Mouse (Mus musculus) stomach, postnatal 0 days (tissue): ENCODE results near the gene Rpl18a. TPM values are rescaled to one million over a fixed set of nuclear protein-coding genes. Genes with fewer than 3 reads are reported as not detected.

Source experiments
- ATAC-seq: fragments of 200-750 bp; cut with Nextera tagmentation; 2 replicates; pipeline ENCODE4 v1.8.0; 2017; ENCODE audit not compliant: low FRiP score, low TSS enrichment
- DNase-seq: peaks from one replicate; pipeline ENCODE4 v3.0.0-alpha.2; 2016; ENCODE audit warnings: low spot score
- H3K27ac ChIP-seq: fragments of 300-500 bp; sonication (generic); replicated peaks from 2 replicates; pipeline ENCODE4 v1.5.1; 2014; ENCODE audit warnings: mild to moderate bottlenecking, control low read depth
- H3K27me3 ChIP-seq: fragments of 300-500 bp; sonication (generic); 2 replicates; pipeline ENCODE4 v1.6.1; 2014; ENCODE audit warnings: low read length; ENCODE audit not compliant: control insufficient read depth, insufficient read depth
- H3K36me3 ChIP-seq: fragments of 300-500 bp; sonication (generic); 2 replicates; pipeline ENCODE4 v1.6.1; 2014; ENCODE audit warnings: low read length, mixed read lengths; ENCODE audit not compliant: control insufficient read depth, insufficient read depth
- H3K4me1 ChIP-seq: fragments of 300-500 bp; sonication (generic); replicated peaks from 2 replicates; pipeline ENCODE4 v1.6.1; 2014; ENCODE audit warnings: antibody characterized with exemption; ENCODE audit not compliant: control insufficient read depth, insufficient read depth
- H3K4me2 ChIP-seq: fragments of 300-500 bp; sonication (generic); replicated peaks from 2 replicates; pipeline ENCODE4 v1.6.1; 2014; ENCODE audit warnings: low read depth, mild to moderate bottlenecking, control low read depth, moderate library complexity
- H3K4me3 ChIP-seq: fragments of 300-500 bp; sonication (generic); 2 replicates; pipeline ENCODE4 v1.5.1; 2014; ENCODE audit warnings: low read depth, low read length, control low read depth
- H3K9ac ChIP-seq: fragments of 300-500 bp; sonication (generic); 2 replicates; pipeline ENCODE4 v1.6.1; 2014; ENCODE audit warnings: mild to moderate bottlenecking, low read length, control low read depth, mixed read lengths
- H3K9me3 ChIP-seq: fragments of 300-500 bp; sonication (generic); 2 replicates; pipeline ENCODE4 v1.6.1; 2016; ENCODE audit warnings: low read length; ENCODE audit not compliant: control insufficient read depth
- CTCF ChIP-seq: IDR thresholded peaks from 2 replicates; pipeline ENCODE4 v1.5.1; 2016; ENCODE audit warnings: antibody characterized with exemption, low read depth, mild to moderate bottlenecking, moderate library complexity
- EP300 ChIP-seq: optimal IDR thresholded peaks from 2 replicates; pipeline ENCODE3; 2016; ENCODE audit warnings: antibody characterized with exemption
- WGBS: fragments of 180-500 bp; shearing (Covaris S2); extraction: QIAGEN DNeasy Blood & Tissue Kit; methylation state at CpG from one replicate; pipeline ENCODE4 v1.1.7; 2014; 5-methylcytosine and 5-hydroxymethylcytosine counted together
- microRNA counts: library from miRNA; unstranded; fragments of <30 nt; microRNA quantifications from one replicate; lab custom pipeline; 2015
- microRNA-seq: library from miRNA; unstranded; fragments of <30 nt; microRNA quantifications from one replicate; pipeline ENCODE4, GENCODE M21; 2016
- polyA plus RNA-seq: library from polyadenylated mRNA; unstranded; fragments of >200 nt; fragmentation: Nextera tagmentation; extraction: Ambion mirVana; gene quantifications from 2 replicates; pipeline ENCODE4 v1.2.1, GENCODE M21; 2015

Rpl18a gene
- polyA plus RNA-seq, 1 experiment from 2014 or later: 4,207 TPM

DNA sequence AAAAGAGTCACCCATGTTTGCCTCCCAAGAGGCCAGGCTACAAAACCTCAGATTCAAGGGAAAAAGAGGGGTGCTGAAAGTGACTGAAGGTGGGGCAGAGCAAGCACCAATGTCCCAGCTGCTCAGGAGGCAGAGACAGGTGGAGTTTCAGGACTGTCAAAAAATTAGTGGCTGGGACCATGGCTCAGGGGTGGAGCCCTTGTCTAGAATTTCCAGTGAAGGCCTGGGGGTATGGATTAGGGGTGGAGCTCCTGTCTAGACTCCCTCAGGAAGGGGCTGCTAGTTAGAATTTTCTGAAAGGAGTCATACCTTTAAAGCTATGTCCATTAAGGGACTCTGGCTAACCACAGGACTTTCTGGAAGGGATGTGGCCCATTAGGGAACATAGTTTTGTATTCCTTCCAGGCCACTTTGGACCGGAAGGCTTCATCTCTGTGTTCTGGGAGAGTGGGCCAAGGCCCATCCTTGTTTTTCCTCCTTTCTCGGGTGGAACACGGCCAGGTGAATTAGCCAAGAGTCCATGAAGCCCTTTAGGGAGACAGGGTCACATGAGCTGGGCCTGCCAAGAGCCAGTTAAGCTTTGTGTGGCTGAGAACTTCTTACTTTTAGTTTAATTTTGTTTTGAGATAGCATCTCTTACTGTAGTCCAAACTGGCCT, 47.8 kb downstream of the Rpl18a start:
- H3K27me3 ChIP-seq: no peaks in the 10 kb centered on the region
- WGBS: 77% methylated on average over 3 of the region's 3 CpGs
- no peak for TF ChIP-seq EP300
- TF ChIP-seq CTCF: no peak

DNA sequence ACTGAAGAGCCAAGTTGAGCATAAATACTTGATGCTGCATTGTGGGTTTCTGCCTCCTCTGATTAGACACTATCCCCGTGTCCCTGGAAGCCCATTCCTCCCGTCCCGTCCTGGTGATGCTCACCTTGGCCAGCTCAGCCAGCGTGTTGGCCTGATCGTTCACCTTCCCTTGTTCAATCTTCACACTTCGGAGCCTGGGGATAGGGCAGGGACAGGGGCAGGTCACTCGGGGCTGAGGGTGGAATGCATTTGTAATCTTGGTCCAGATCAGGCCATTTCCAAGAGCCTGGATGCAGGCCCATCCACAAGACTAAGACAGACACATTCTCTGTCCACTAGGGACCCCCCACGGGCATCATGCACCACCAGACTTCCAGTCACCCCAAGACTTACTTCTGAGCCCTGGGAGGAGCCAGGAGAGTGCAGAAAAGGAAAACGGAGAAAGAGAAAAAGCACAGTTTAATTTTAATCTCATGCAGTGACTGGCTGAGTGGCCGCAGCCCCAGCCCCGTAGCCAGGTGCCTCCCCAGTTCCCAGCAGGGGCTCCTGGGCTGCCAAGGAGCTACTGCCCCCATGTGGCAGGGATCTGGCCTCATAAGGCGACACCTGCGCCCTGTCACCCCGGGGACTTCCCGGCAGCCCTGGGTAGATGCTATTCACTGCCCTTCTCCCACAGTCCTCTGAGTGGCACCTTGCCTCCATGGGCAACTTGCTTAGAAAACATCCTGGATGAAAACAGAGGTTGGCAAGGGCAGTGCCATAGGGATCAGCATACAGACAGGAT, 50.6 kb downstream of the Rpl18a start:
- 51% methylated on average over 15 of the region's 15 CpGs for WGBS
- Histone ChIP-seq H3K27ac (no peak overlapping the region), H3K4me3 (no peak overlapping the region), H3K36me3 (no peaks in the 10 kb centered on the region), H3K9me3 (no peaks in the 10 kb centered on the region), H3K27me3 (no peaks in the 10 kb centered on the region), H3K9ac (no peak overlapping the region), H3K4me2 (no peak overlapping the region), H3K4me1 (no peaks in the 10 kb centered on the region)
- DNase-seq (peak; percentile 59), ATAC-seq (no peak)
- peak; percentile 56 for TF ChIP-seq CTCF
- no peak for TF ChIP-seq EP300

More for the DNA sequence above, 47.8 kb downstream of the Rpl18a start:
- DNase-seq (no peak), ATAC-seq (no peak)
- no peaks in the 10 kb centered on the region for H3K4me1 ChIP-seq
- no peak overlapping the region for H3K4me3 ChIP-seq
- no peak overlapping the region for H3K4me2 ChIP-seq
- H3K36me3 ChIP-seq: no peaks in the 10 kb centered on the region
- no peaks in the 10 kb centered on the region for H3K9me3 ChIP-seq
- no peak overlapping the region for H3K27ac ChIP-seq
- H3K9ac ChIP-seq: no peak overlapping the region

DNA sequence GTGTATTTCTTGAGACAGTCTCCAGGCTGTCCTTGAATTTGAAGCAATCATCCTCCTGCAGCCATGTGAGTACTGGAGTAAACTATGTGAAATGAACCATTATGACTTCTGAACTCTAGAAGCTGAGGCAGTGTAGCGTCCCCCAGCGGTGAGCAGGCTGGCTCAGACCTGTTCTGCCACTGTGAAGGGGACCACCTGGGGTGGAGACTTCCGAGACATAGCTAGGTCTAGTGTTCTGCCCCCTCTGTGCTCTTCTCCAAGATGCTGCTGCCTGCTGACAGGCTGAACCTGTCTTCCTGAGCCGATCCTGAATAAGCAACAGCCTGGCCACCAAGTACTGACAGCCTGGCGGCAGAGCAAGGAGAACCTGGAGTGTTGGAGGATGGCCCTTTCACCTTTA, 52.1 kb downstream of the Rpl18a start:
- no peak for DNase-seq
- H3K27me3 ChIP-seq: no peaks in the 10 kb centered on the region
- no peak overlapping the region for H3K9ac ChIP-seq
- WGBS: 50% methylated on average over 5 of the region's 5 CpGs
- H3K4me1 ChIP-seq: no peaks in the 10 kb centered on the region
- H3K4me2 ChIP-seq: no peak overlapping the region
- H3K27ac ChIP-seq: no peak overlapping the region
- no peak overlapping the region for H3K4me3 ChIP-seq
- no peak for TF ChIP-seq EP300
- TF ChIP-seq CTCF: no peak
- H3K9me3 ChIP-seq: no peaks in the 10 kb centered on the region
- H3K36me3 ChIP-seq: no peaks in the 10 kb centered on the region
- ATAC-seq: no peak

MicroRNA genes within 50 kb of the gene (microRNA counts, 519-probe panel; counts per million panel counts)
- microRNA mmu-miR-1969 (lab: Ali Mortazavi, UCI): not detected

Small RNAs within 50 kb of the gene (microRNA-seq; reads per million reads assigned to microRNA genes)
- gene Mir1969 (not detected), gene Mir7067 (not detected)

Other genes starting within 250 kb of the Rpl18a start
- gene Pgpep1, start 237.0 kb downstream of the Rpl18a start, polyA plus RNA-seq: 23.3 and 25.2 TPM in 2 replicates
- gene Lsm4, start 224.2 kb downstream of the Rpl18a start, polyA plus RNA-seq: 141 and 147 TPM in 2 replicates
- 78.3 and 108 TPM in 2 replicates for gene Jund, start 198.5 kb downstream of the Rpl18a start, polyA plus RNA-seq
- 0.05 TPM in 1 of 2 replicates, not detected in the other for gene Iqcn, start 194.0 kb downstream of the Rpl18a start, polyA plus RNA-seq
- 29.7 and 32.2 TPM in 2 replicates for gene Gm3336, start 178.9 kb downstream of the Rpl18a start, polyA plus RNA-seq
- gene Pde4c, start 173.7 kb downstream of the Rpl18a start, polyA plus RNA-seq: 0.27 and 0.35 TPM in 2 replicates
- gene Rab3a, start 142.7 kb downstream of the Rpl18a start, polyA plus RNA-seq: 18.9 and 19.0 TPM in 2 replicates
- gene Mpv17l2, start 136.5 kb downstream of the Rpl18a start, polyA plus RNA-seq: 77.3 and 80.1 TPM in 2 replicates
- 36.8 and 39.0 TPM in 2 replicates for gene Pik3r2, start 120.7 kb downstream of the Rpl18a start, polyA plus RNA-seq
- gene Mast3, start 92.4 kb downstream of the Rpl18a start, polyA plus RNA-seq: 5.6 and 5.7 TPM in 2 replicates
- gene Il12rb1, start 89.0 kb downstream of the Rpl18a start, polyA plus RNA-seq: 0.19 and 0.29 TPM in 2 replicates
- 6.6 and 6.8 TPM in 2 replicates for gene Arrdc2, start 57.7 kb downstream of the Rpl18a start, polyA plus RNA-seq
- 0.64 and 0.72 TPM in 2 replicates for gene Kcnn1, start 34.2 kb downstream of the Rpl18a start, polyA plus RNA-seq
- gene Ccdc124, start 23.5 kb downstream of the Rpl18a start, polyA plus RNA-seq: 73.2 and 74.1 TPM in 2 replicates
- gene Slc5a5, start 4.7 kb downstream of the Rpl18a start, polyA plus RNA-seq: 42.8 and 58.5 TPM in 2 replicates
- gene Map1s, start 8.5 kb upstream of the Rpl18a start, polyA plus RNA-seq: 15.2 and 15.6 TPM in 2 replicates